Mouse (Mus musculus): ENCODE data around the gene Tek.
"Not testable (repeated sequence)": the region's sequence is repeated elsewhere in the genome, so short reads cannot be mapped to it uniquely, and the experiment has no call there.

The Tek gene

GRCm38 (mm10) chr4:94738838-94739731 lies at the start of gene Tek:
Gene Tek, plus strand, starts transcription at chr4:94739289.
- peak; percentile 43 for DNase-seq (ENCODE audit: extremely low read depth, low read depth)

- not testable (repeated sequence) for DNase-seq (ENCODE audit: extremely low read depth, low read depth)
Observed at GRCm38 (mm10) chr4:94689804-94690203, 49.3 kb upstream of the Tek start.

- DNase-seq (ENCODE audit: extremely low read depth, low read depth), result peak; percentile 91
Observed at GRCm38 (mm10) chr4:94691078-94691477, 48.0 kb upstream of the Tek start.

GRCm38 (mm10) chr4:94692175-94692574 lies 46.9 kb upstream of the Tek start:
- DNase-seq (ENCODE audit: extremely low read depth, low read depth), result no peak

- no peak for DNase-seq (ENCODE audit: extremely low read depth, low read depth)
Observed at GRCm38 (mm10) chr4:94696368-94696767, 42.7 kb upstream of the Tek start.

- DNase-seq (ENCODE audit: extremely low read depth, low read depth), result peak; percentile 27
Observed at GRCm38 (mm10) chr4:94711002-94711401, 28.1 kb upstream of the Tek start.

- no peak for DNase-seq (ENCODE audit: extremely low read depth, low read depth)
Observed at GRCm38 (mm10) chr4:94711426-94711825, 27.7 kb upstream of the Tek start.

GRCm38 (mm10) chr4:94713741-94714140 lies 25.3 kb upstream of the Tek start:
- DNase-seq (ENCODE audit: extremely low read depth, low read depth), result no peak

- no peak for DNase-seq (ENCODE audit: extremely low read depth, low read depth)
Observed at GRCm38 (mm10) chr4:94715166-94715565, 23.9 kb upstream of the Tek start.

GRCm38 (mm10) chr4:94725799-94726198 lies 13.3 kb upstream of the Tek start:
- no peak for DNase-seq (ENCODE audit: extremely low read depth, low read depth)

- DNase-seq (ENCODE audit: extremely low read depth, low read depth), result no peak
Observed at GRCm38 (mm10) chr4:94732721-94733120, 6.4 kb upstream of the Tek start.

- no peak for DNase-seq (ENCODE audit: extremely low read depth, low read depth)
Observed at GRCm38 (mm10) chr4:94737326-94738295, 1.5 kb upstream of the Tek start.

- no peak for DNase-seq (ENCODE audit: extremely low read depth, low read depth)
Observed at GRCm38 (mm10) chr4:94741824-94742223, 2.7 kb downstream of the Tek start.

- no peak for DNase-seq (ENCODE audit: extremely low read depth, low read depth)
Observed at GRCm38 (mm10) chr4:94745749-94746148, 6.7 kb downstream of the Tek start.

- DNase-seq (ENCODE audit: extremely low read depth, low read depth), result no peak
Observed at GRCm38 (mm10) chr4:94746387-94746811, 7.3 kb downstream of the Tek start.

- DNase-seq (ENCODE audit: extremely low read depth, low read depth), result no peak
Observed at GRCm38 (mm10) chr4:94747338-94747737, 8.2 kb downstream of the Tek start.

- DNase-seq (ENCODE audit: extremely low read depth, low read depth), result no peak
Observed at GRCm38 (mm10) chr4:94752512-94752911, 13.4 kb downstream of the Tek start.

- DNase-seq (ENCODE audit: extremely low read depth, low read depth), result no peak
Observed at GRCm38 (mm10) chr4:94765217-94765616, 26.1 kb downstream of the Tek start.

GRCm38 (mm10) chr4:94766176-94766575 lies 27.1 kb downstream of the Tek start:
- no peak for DNase-seq (ENCODE audit: extremely low read depth, low read depth)

- DNase-seq (ENCODE audit: extremely low read depth, low read depth), result no peak
Observed at GRCm38 (mm10) chr4:94768624-94769023, 29.5 kb downstream of the Tek start.

GRCm38 (mm10) chr4:94781043-94781442 lies 42.0 kb downstream of the Tek start:
- DNase-seq (ENCODE audit: extremely low read depth, low read depth), result no peak

GRCm38 (mm10) chr4:94785921-94786320 lies 46.8 kb downstream of the Tek start:
- DNase-seq (ENCODE audit: extremely low read depth, low read depth), result no peak

Data from MEL-GATA-1-ER (cell line).